Mouse (Mus musculus) E14TG2a.4 (cell line): ENCODE measurements at regions not wholly inside any gene's neighbourhood (a gene's known extent, or its start where the extent isn't known, plus 50 kb on each side); places are given as distances from the start of the nearest gene placed in this dataset.

Experiments used
- H3K27me3 ChIP-seq: 2 replicates; pipeline ENCODE4 v1.6.1; 2014; ENCODE audit warnings: low read length, control low read depth; ENCODE audit not compliant: insufficient read depth
- H3K36me3 ChIP-seq: 2 replicates; pipeline ENCODE4 v1.6.1; 2014; ENCODE audit warnings: low read length, control low read depth; ENCODE audit not compliant: insufficient read depth
- H3K4me1 ChIP-seq: replicated peaks from 2 replicates; pipeline ENCODE4 v1.6.1; 2014; ENCODE audit warnings: low read depth, low read length, control low read depth
- H3K4me3 ChIP-seq: replicated peaks from 2 replicates; pipeline ENCODE4 v1.5.1; 2014; ENCODE audit warnings: mild to moderate bottlenecking, low read length
- H3K9me3 ChIP-seq: 2 replicates; pipeline ENCODE4 v1.6.1; 2014; ENCODE audit warnings: low read length, control low read depth
- CTCF ChIP-seq: conservative IDR thresholded peaks from 2 replicates; pipeline ENCODE4 v1.5.1; 2014; ENCODE audit warnings: low read length
- NANOG ChIP-seq: IDR thresholded peaks from 2 replicates; pipeline ENCODE4 v1.6.1; 2014; ENCODE audit warnings: borderline replicate concordance, low read length, mixed read lengths
- POU5F1 ChIP-seq: IDR thresholded peaks from 2 replicates; pipeline ENCODE4 v1.6.1; 2014; ENCODE audit warnings: low read length, borderline replicate concordance

- Histone ChIP-seq H3K36me3 (no peaks in the 10 kb centered on the region), H3K4me3 (no peak overlapping the region), H3K9me3 (no peaks in the 10 kb centered on the region), H3K27me3 (0 out of 2 replicates have a peak, but pooled peaks cover 6% of the 10 kb centered on the region), H3K4me1 (peaks cover 27% of the 10 kb centered on the region)
- TF ChIP-seq POU5F1: no peak
Observed at GRCm38 (mm10) chr6:51215371-51215770, 217.1 kb upstream of the Nfe2l3 start.

- peaks cover 27% of the 10 kb centered on the region for H3K4me1 ChIP-seq
- no peak overlapping the region for H3K4me3 ChIP-seq
- peaks cover 6% of the 10 kb centered on the region; the same call in 1 of the 2 replicates for H3K27me3 ChIP-seq
- TF ChIP-seq POU5F1 (no peak), CTCF (no peak), NANOG (no peak)
- H3K9me3 ChIP-seq: no peaks in the 10 kb centered on the region
- H3K36me3 ChIP-seq: no peaks in the 10 kb centered on the region
Observed at GRCm38 (mm10) chr6:51216472-51216871, 216.0 kb upstream of the Nfe2l3 start.

GRCm38 (mm10) chr6:51219691-51220090 lies 212.8 kb upstream of the Nfe2l3 start:
- Histone ChIP-seq H3K9me3 (no peaks in the 10 kb centered on the region), H3K4me3 (no peak overlapping the region), H3K4me1 (peaks cover 31% of the 10 kb centered on the region), H3K27me3 (peaks cover 14% of the 10 kb centered on the region), H3K36me3 (no peaks in the 10 kb centered on the region)
- TF ChIP-seq CTCF (no peak), NANOG (no peak), POU5F1 (no peak)

- H3K9me3 ChIP-seq: no peaks in the 10 kb centered on the region
- TF ChIP-seq POU5F1: no peak
- no peak overlapping the region for H3K4me3 ChIP-seq
- peaks cover 25% of the 10 kb centered on the region for H3K4me1 ChIP-seq
- H3K36me3 ChIP-seq: no peaks in the 10 kb centered on the region
- peaks cover 14% of the 10 kb centered on the region for H3K27me3 ChIP-seq
Observed at GRCm38 (mm10) chr6:51220778-51221177, 211.7 kb upstream of the Nfe2l3 start.

GRCm38 (mm10) chr6:51236077-51236740 lies 196.3 kb upstream of the Nfe2l3 start:
- Histone ChIP-seq H3K9me3 (peaks cover 9% of the 10 kb centered on the region), H3K4me3 (no peak overlapping the region), H3K4me1 (no peaks in the 10 kb centered on the region), H3K36me3 (no peaks in the 10 kb centered on the region), H3K27me3 (0 out of 2 replicates have a peak, but pooled peaks cover 3% of the 10 kb centered on the region)
- TF ChIP-seq POU5F1 (no peak), NANOG (no peak), CTCF (no peak)

- no peaks in the 10 kb centered on the region for H3K36me3 ChIP-seq
- TF ChIP-seq NANOG (no peak), POU5F1 (no peak), CTCF (no peak)
Observed at GRCm38 (mm10) chr6:51240039-51240438, 192.4 kb upstream of the Nfe2l3 start.

GRCm38 (mm10) chr6:51250233-51250632 lies 182.2 kb upstream of the Nfe2l3 start:
- Histone ChIP-seq H3K36me3 (no peaks in the 10 kb centered on the region), H3K4me1 (no peaks in the 10 kb centered on the region), H3K9me3 (no peaks in the 10 kb centered on the region), H3K4me3 (no peak overlapping the region), H3K27me3 (no peaks in the 10 kb centered on the region)
- TF ChIP-seq CTCF (no peak), POU5F1 (no peak), NANOG (no peak)

More at GRCm38 (mm10) chr6:51240039-51240438, 192.4 kb upstream of the Nfe2l3 start:
- peaks cover 20% of the 10 kb centered on the region for H3K9me3 ChIP-seq
- H3K4me3 ChIP-seq: no peak overlapping the region
- 0 out of 2 replicates have a peak, but pooled peaks cover 3% of the 10 kb centered on the region for H3K27me3 ChIP-seq
- no peaks in the 10 kb centered on the region for H3K4me1 ChIP-seq

- H3K4me3 ChIP-seq: no peak overlapping the region
- no peak for TF ChIP-seq POU5F1
- no peak for TF ChIP-seq CTCF
- TF ChIP-seq NANOG: no peak
- H3K27me3 ChIP-seq: no peaks in the 10 kb centered on the region
- no peaks in the 10 kb centered on the region for H3K36me3 ChIP-seq
- H3K4me1 ChIP-seq: no peaks in the 10 kb centered on the region
- H3K9me3 ChIP-seq: no peaks in the 10 kb centered on the region
Observed at GRCm38 (mm10) chr6:51251432-51251831, 181.0 kb upstream of the Nfe2l3 start.

- H3K4me3 ChIP-seq: no peak overlapping the region
- no peaks in the 10 kb centered on the region for H3K27me3 ChIP-seq
- no peaks in the 10 kb centered on the region for H3K9me3 ChIP-seq
- no peaks in the 10 kb centered on the region for H3K36me3 ChIP-seq
- H3K4me1 ChIP-seq: no peaks in the 10 kb centered on the region
- TF ChIP-seq POU5F1 (no peak), NANOG (no peak), CTCF (no peak)
Observed at GRCm38 (mm10) chr6:51252721-51253120, 179.7 kb upstream of the Nfe2l3 start.
